Mouse (Mus musculus) brown adipose tissue, adult 24 weeks (tissue): ENCODE data around the gene A630089N07Rik. TPM values are rescaled to one million over a fixed set of nuclear protein-coding genes. Genes with fewer than 3 reads are reported as not detected.
A peak's percentile ranks its signal among the peaks of the same experiment; 100 is the strongest.

Source experiments
- H3K27ac ChIP-seq: fragments of 200-500 bp; replicated peaks from 2 replicates; pipeline ENCODE4 v1.5.1; 2012; ENCODE audit warnings: low read depth, mild to moderate bottlenecking, low read length
- H3K4me1 ChIP-seq: fragments of 200-500 bp; 2 replicates; pipeline ENCODE4 v1.6.1; 2012; ENCODE audit warnings: low read length, mixed read lengths; ENCODE audit not compliant: control insufficient read depth, insufficient read depth, insufficient read length
- H3K4me3 ChIP-seq: fragments of 200-500 bp; 2 replicates; pipeline ENCODE4 v1.5.1; 2012; ENCODE audit warnings: low read depth, mild to moderate bottlenecking, low read length, moderate library complexity; ENCODE audit not compliant: insufficient read depth
- polyA plus RNA-seq: library from polyadenylated mRNA; stranded (reverse); fragments of >200 nt; gene quantifications from 2 replicates; pipeline ENCODE4 v1.2.4, GENCODE M21; 2012; ENCODE audit not compliant: missing spikeins, insufficient read depth, insufficient read length

The A630089N07Rik gene
- polyA plus RNA-seq, 1 experiment: 3.2 TPM

GRCm38 (mm10) chr16:97991517-97991916 lies 90.7 kb downstream of the A630089N07Rik start:
- Histone ChIP-seq H3K27ac (no peak overlapping the region), H3K4me1 (peaks cover 3% of the 10 kb centered on the region; the same call in 1 of the 2 replicates), H3K4me3 (no peak overlapping the region)

GRCm38 (mm10) chr16:97984589-97984988 lies 97.7 kb downstream of the A630089N07Rik start:
- Histone ChIP-seq H3K4me1 (no peaks in the 10 kb centered on the region), H3K4me3 (no peak overlapping the region), H3K27ac (no peak overlapping the region)

GRCm38 (mm10) chr16:97981362-97981761 lies 100.9 kb downstream of the A630089N07Rik start:
- Histone ChIP-seq H3K27ac (no peak overlapping the region), H3K4me1 (no peaks in the 10 kb centered on the region), H3K4me3 (no peak overlapping the region)

GRCm38 (mm10) chr16:97977722-97978121 lies 104.5 kb downstream of the A630089N07Rik start:
- no peaks in the 10 kb centered on the region for H3K4me1 ChIP-seq
- H3K4me3 ChIP-seq: no peak overlapping the region
- H3K27ac ChIP-seq: no peak overlapping the region

- Histone ChIP-seq H3K4me3 (no peak overlapping the region), H3K27ac (no peak overlapping the region), H3K4me1 (no peaks in the 10 kb centered on the region)
Observed at GRCm38 (mm10) chr16:97977277-97977676, 105.0 kb downstream of the A630089N07Rik start.

GRCm38 (mm10) chr16:97963956-97964540 lies 118.2 kb downstream of the A630089N07Rik start:
- H3K27ac ChIP-seq: no peak overlapping the region
- H3K4me3 ChIP-seq: no peak overlapping the region
- H3K4me1 ChIP-seq: peaks cover 3% of the 10 kb centered on the region; the same call in 1 of the 2 replicates

GRCm38 (mm10) chr16:97962151-97962948 lies 119.9 kb downstream of the A630089N07Rik start, which contains the start of the genes C2cd2 and Zbtb21:
Gene C2cd2, minus strand, starts transcription at chr16:97962598.
Gene Zbtb21, minus strand, starts transcription at chr16:97962622.
- Histone ChIP-seq H3K27ac (peak within 1 kb of the TSS; percentile 97), H3K4me1 (peaks cover 6% of the 10 kb centered on the region; the same call in 1 of the 2 replicates), H3K4me3 (peak within 1 kb of the TSS; percentile 89)

GRCm38 (mm10) chr16:97961381-97962150 lies 120.7 kb downstream of the A630089N07Rik start:
- Histone ChIP-seq H3K27ac (peak overlapping the region; percentile 6), H3K4me1 (peaks cover 6% of the 10 kb centered on the region; the same call in 1 of the 2 replicates), H3K4me3 (peak overlapping the region; percentile 89)

GRCm38 (mm10) chr16:97960348-97960747 lies 121.9 kb downstream of the A630089N07Rik start:
- Histone ChIP-seq H3K27ac (no peak overlapping the region), H3K4me1 (peaks cover 6% of the 10 kb centered on the region; the same call in 1 of the 2 replicates), H3K4me3 (no peak overlapping the region)

- Histone ChIP-seq H3K4me3 (no peak overlapping the region), H3K27ac (no peak overlapping the region), H3K4me1 (peaks cover 6% of the 10 kb centered on the region; the same call in 1 of the 2 replicates)
Observed at GRCm38 (mm10) chr16:97958401-97958973, 123.8 kb downstream of the A630089N07Rik start.

GRCm38 (mm10) chr16:97957626-97958025 lies 124.6 kb downstream of the A630089N07Rik start:
- Histone ChIP-seq H3K27ac (no peak overlapping the region), H3K4me3 (no peak overlapping the region), H3K4me1 (peaks cover 6% of the 10 kb centered on the region; the same call in 1 of the 2 replicates)

GRCm38 (mm10) chr16:97956011-97956410 lies 126.2 kb downstream of the A630089N07Rik start:
- Histone ChIP-seq H3K4me1 (peaks cover 4% of the 10 kb centered on the region; the same call in 1 of the 2 replicates), H3K27ac (no peak overlapping the region), H3K4me3 (no peak overlapping the region)

- Histone ChIP-seq H3K4me1 (peaks cover 4% of the 10 kb centered on the region; the same call in 1 of the 2 replicates), H3K27ac (no peak overlapping the region), H3K4me3 (no peak overlapping the region)
Observed at GRCm38 (mm10) chr16:97953300-97953699, 128.9 kb downstream of the A630089N07Rik start.

GRCm38 (mm10) chr16:97952801-97953200 lies 129.4 kb downstream of the A630089N07Rik start:
- H3K27ac ChIP-seq: no peak overlapping the region
- H3K4me3 ChIP-seq: no peak overlapping the region
- peaks cover under 1% of the 10 kb centered on the region; the same call in 1 of the 2 replicates for H3K4me1 ChIP-seq
